Mouse (Mus musculus) liver, adult (tissue): ENCODE measurements around the gene Tfb1m.

Source experiments
- GATA4 ChIP-seq: IDR thresholded peaks from 2 replicates; pipeline ENCODE4 v1.6.1; 2014; ENCODE audit warnings: mild to moderate bottlenecking, low read length; ENCODE audit not compliant: insufficient replicate concordance

Gene Tfb1m

GRCm38 (mm10) chr17:3487721-3488601 is 69.6 kb downstream of the Tfb1m start:
- TF ChIP-seq GATA4, result no peak

GRCm38 (mm10) chr17:3487211-3487610 is 70.4 kb downstream of the Tfb1m start:
- TF ChIP-seq GATA4, result no peak

GRCm38 (mm10) chr17:3485851-3486250 is 71.7 kb downstream of the Tfb1m start:
- TF ChIP-seq GATA4, result no peak

DNA sequence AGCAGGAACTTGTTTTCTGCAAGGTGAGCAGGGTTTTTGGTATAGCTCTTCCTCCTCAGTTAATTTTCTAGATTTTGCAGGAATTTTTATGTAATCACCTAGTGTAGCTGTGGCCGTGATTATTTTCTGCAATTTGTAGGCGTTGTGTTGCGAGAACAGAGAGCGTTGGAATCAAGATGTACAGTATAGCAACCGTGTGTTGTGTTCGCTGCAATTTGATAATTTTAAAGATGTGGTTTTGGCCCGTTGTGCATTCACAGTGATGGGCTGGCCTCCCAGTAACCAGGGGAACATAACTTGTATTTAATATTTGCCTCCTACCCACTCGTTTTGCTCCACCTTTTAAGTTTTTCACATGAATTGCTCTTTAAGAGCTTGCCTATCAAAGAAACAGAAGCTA is 74.5 kb downstream of the Tfb1m start:
- no peak for TF ChIP-seq GATA4

DNA sequence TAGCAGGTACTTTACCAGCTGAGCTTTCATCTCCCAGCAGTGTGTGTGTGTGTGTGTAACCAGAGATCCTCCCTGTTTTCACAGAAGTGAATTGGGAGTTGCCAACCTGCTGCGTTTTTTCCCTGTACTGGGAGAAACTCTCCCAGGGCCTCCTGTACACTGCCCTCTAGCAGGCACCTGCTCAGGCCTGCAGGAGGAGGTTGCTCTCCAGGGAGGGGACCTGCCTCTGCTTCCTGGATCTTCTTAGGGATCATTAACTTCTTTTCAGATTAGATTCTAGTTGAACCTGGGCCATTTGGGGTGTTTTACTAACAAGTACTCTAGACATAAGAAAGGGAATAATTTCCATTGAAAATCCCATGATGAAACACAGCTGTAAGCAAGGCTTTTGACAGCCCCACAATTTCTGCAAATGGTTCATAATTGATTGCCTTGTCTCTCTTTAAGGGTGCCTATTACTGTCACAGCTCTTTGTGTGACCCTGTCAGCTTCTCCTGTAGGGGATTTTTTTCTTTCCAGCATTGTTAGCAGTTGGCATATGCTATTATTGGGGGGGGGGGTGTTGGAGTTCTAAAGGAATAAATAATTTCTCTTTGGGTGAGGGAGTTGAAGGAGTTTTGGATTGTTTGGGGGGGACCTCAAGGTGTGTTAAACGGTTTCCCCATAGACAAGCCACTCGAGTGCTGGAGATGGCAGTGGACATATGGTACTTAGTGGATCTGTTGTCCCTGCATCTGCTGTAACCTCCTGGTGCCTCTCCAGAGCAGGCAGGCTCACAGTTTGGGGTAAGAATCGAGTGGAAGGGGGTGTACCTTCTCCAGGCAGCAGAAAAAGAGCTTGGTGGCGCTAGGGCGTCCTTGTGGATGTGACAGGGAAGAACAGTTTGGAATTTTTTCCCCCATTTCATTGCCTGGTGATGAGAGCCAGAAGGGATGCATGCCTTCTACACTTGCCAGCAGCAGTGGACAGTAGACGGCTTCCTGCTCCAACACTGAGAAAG is 75.7 kb downstream of the Tfb1m start:
- TF ChIP-seq GATA4, result no peak

GRCm38 (mm10) chr17:3476546-3476945 is 81.0 kb downstream of the Tfb1m start:
- no peak for TF ChIP-seq GATA4

DNA sequence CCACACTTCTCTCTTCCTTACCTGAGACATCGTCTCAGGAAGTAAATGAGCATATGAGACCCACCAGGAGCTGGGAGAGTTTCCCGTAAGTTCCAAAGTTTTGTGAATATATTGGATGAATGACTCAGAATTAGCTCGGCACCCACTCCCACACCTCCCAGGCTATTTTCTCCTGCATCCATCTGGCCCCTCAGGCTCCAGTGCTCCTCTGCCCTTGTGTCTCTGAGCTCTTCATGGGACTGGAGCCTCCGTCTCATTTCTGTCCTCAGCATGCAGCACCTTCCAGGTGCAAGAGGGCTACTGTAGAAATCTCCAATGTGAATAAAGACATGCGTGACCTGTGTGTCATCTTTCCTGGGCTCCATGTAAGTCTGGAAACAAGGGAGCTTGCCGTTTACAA is 85.6 kb downstream of the Tfb1m start:
- TF ChIP-seq GATA4, result no peak
